Mouse (Mus musculus) T-helper 1 cell (primary cell): ENCODE measurements around the gene Ppp1r1a.

Source experiments
- in situ Hi-C: fragments of 300-600 bp; cut with MboI, MseI; formaldehyde crosslinking; loops from one replicate; pipeline ENCODE4 v1.15.1; 2025; ENCODE audit warnings: high pct_unique_total_duplicates

The Ppp1r1a gene

GRCm38 (mm10) chr15:103514914-103515313 lies 22.9 kb downstream of the Ppp1r1a start:
- in situ Hi-C loops, result no loop called here

GRCm38 (mm10) chr15:103514119-103514518 lies 23.7 kb downstream of the Ppp1r1a start:
- in situ Hi-C loops, result no loop called here

DNA sequence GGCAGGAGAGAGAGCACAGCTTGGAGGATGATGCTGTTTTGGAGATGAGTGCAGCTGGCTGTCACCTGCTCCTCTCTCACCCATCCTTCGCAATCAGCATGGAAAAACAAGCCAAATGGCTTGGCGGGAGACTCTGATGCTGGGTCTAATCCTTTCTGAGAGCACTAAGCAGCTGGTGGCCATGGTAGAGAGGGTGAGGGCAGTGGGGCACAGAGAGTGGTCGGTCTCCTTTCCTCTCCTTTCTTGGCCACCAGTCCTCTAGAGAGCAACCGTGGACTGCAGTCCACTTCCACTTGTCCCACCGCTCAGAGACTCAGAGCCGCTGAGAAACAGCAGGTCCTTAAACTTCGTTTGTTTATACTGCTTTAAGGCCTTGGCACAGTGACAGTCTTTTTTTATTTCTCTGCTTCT lies 24.2 kb downstream of the Ppp1r1a start:
- in situ Hi-C loops, result no loop called here

DNA sequence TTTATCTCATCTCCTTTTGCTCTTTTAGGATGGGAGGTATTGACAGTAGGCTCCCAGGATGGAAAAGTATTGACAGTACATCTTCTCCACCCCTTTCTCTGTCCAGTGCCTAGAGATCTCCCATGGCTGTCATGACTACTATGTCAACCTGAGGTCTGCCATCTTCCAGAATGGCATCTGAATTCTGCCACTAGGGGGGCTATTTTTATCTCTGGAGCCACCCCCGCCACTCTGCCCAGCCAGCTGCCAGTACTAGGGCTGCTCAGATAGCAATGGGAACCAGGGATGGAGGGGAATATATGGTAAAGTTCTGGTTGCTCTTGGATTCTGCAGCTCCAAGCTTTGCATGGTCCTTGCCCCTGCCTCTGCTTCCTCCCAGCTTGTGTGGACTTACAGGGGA lies 26.2 kb downstream of the Ppp1r1a start:
- in situ Hi-C loops, result no loop called here

DNA sequence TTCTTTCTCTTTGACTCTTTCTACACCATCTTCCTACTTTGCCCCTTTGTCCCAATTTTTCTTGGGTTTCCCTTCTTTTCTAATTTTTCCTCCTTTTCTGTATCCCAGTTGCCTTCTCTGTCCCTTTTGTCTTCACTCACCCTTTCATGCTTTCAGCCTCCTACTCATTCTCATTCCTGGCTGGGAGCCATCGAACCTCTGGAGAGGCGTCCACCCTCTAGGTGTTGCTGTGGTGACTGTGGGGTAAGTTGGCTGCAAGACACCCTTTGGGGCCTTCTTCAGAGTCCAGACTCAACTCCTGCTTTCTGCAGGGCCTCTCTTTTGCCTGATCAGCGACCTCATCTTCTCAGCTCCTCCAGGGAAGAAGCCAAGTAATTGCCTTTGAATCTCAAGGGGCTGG lies 28.5 kb downstream of the Ppp1r1a start:
- in situ Hi-C loops, result no loop called here

DNA sequence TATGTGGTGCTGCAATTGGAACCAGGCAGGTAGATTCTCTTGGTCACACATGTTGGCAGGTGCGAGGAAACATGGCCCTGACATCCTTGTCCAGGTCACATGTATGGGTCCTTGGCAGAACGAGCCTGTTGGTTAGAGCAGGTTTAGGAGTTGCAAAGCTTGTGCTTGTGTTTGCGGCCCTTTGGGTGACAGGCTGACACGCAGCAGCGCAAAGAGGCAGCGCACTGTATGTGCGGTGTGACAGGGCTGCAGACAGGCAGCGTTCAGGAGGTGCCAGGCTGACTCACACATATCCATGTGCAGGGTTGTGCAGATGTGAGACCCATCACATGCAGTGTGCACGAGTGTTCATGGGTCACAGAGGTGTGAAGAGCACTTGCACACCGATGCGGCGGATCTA lies 34.1 kb downstream of the Ppp1r1a start:
- in situ Hi-C loops, result no loop called here

DNA sequence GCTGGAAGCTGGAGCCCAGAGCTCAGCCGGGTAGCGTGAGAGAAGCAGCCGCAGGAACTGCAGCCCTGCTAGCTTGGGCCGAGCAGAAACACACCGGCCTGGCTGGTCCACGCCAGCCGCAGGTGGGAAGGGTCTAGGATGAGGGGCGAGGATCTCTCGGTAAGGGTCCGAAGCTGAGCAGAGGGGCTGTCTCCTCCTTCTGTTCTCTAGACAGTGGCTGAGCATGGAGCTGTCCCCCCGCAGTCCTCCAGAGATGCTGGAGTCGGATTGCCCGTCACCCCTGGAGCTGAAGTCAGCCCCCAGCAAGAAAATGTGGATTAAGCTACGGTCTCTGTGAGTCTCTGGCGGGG lies 34.6 kb downstream of the Ppp1r1a start:
- in situ Hi-C loops, result no loop called here

GRCm38 (mm10) chr15:103502435-103503250 lies 35.2 kb downstream of the Ppp1r1a start, which contains the start of gene Pde1b:
Gene Pde1b, plus strand, starts transcription at chr15:103503034.
- in situ Hi-C loops, result no loop called here

DNA sequence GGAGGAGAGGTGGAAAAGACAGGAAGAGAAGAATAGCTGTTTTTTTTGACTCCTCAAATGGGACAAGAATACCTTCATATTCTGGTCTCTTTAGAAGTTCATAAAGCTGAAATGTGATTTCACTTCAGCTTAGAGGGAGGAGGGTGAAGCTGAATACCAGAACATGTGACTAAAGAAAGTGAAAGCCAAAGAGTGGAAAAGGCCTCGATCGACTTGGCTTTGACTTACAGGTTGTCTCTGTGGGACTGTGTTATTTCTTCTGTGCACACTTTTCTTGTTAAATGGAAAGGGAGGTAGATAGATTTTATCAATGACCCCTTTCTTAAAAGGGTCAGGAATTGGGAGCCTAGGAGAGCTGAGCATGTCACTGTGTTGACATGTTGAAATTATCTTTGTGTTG lies 36.6 kb downstream of the Ppp1r1a start:
- in situ Hi-C loops, result no loop called here

DNA sequence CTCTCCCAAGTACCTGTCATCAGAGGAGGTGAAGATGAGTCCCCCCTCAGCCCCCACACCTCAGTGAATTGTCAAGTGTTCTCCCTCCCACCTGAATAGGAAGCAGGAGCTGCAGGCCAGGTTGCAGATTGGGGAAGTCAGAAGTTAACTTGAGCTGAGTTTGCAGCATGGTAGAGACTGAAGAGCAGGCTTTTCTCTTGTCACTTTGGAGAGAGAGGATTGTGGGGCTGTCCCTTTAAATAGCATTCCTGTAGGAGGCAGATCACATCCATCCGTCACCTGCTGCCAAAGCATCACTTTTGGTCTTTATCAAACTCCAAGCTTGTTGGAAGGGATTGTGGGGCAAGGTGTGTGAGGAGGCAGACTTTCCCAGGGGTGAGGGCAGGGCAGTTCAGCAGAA lies 37.1 kb downstream of the Ppp1r1a start:
- in situ Hi-C loops, result no loop called here

- in situ Hi-C loops, result no loop called here
These were observed 39.6 kb downstream of the Ppp1r1a start for GRCm38 (mm10) chr15:103498157-103498556.

GRCm38 (mm10) chr15:103496204-103497140 lies 41.3 kb downstream of the Ppp1r1a start:
- in situ Hi-C loops, result no loop called here

DNA sequence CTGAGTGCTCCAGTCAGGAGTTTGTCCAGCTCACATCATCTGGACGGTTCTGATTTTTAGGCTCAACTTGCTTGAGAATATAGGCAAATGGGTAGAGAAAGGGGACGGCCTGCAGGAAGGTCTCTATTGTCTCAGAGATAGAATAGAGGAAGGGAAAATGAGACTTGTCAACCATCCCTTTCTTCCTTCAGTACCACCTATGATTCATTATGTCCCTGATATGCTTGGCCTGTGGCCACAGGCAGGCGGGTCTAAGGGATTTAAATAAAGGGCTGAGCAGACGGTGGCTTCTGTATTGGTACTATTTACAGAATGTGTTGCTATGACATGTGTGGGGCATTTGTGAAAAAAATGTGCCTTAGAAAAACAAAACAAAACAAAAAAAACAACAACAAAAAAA lies 49.5 kb downstream of the Ppp1r1a start:
- in situ Hi-C loops, result no loop called here

DNA sequence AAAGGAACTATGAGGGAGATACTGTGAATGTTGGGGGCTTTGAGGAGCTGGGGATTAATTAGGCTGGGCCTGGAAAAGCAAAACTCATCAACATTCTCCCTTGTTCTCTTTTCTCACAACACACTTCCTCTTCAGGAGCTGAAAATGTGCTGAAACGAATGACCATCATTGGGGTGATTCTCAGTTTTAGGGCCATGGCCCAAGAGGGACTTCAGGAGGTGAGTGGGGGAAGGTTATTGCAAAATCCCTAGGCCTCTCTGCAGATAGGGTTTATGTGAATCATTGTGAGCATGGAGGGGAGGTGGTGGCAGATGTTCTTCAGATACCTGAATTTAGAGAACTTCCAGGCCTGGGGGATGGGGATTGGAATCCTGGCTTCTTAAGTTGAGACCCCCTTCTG lies 51.1 kb downstream of the Ppp1r1a start:
- in situ Hi-C loops, result no loop called here

DNA sequence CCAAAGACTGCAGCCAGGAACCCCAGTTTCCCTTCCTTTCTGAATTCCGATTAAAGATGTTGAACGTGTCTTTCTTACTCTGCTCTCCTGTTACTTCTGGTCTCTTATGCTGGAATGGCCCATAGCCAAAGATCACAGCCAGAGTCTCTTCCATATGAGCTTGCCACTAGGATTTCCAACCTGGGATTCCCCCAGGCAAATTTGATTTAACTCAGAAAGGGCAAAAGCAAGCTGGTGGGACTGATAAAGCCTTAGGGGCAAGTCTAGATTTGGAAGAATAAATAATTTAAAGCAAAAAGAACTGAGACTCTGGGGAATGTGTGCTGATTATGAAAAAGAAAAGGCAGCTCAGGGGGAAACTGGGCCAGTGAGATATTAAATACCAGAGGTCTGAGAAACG lies 52.7 kb downstream of the Ppp1r1a start:
- in situ Hi-C loops, result no loop called here

- in situ Hi-C loops, result no loop called here
These were observed 53.3 kb downstream of the Ppp1r1a start for GRCm38 (mm10) chr15:103484490-103484889.

GRCm38 (mm10) chr15:103482488-103482887 lies 55.3 kb downstream of the Ppp1r1a start:
- in situ Hi-C loops, result no loop called here
